Mouse (Mus musculus) embryonic fibroblast, embryonic 13.5 days (primary cell): ENCODE measurements around the gene Cyp2d26. TPM values are rescaled to one million over a fixed set of nuclear protein-coding genes. Genes with fewer than 3 reads are reported as not detected.

ENCODE experiments used
- H3K27ac ChIP-seq: 2 replicates; pipeline ENCODE4 v1.5.1; 2012; ENCODE audit warnings: low read length, control low read depth, inconsistent platforms; ENCODE audit not compliant: insufficient read depth
- H3K4me1 ChIP-seq: 2 replicates; pipeline ENCODE4 v1.6.1; 2011; ENCODE audit warnings: low read length; ENCODE audit not compliant: control insufficient read depth, insufficient read depth
- H3K4me3 ChIP-seq: 2 replicates; pipeline ENCODE4 v1.5.1; 2011; ENCODE audit warnings: mild to moderate bottlenecking, control low read depth, low read length; ENCODE audit not compliant: insufficient read depth
- CTCF ChIP-seq: IDR thresholded peaks from 2 replicates; pipeline ENCODE4 v1.5.1; 2011; ENCODE audit warnings: mild to moderate bottlenecking, control low read depth, low read length, moderate library complexity, borderline replicate concordance; ENCODE audit not compliant: insufficient read depth
- POLR2A ChIP-seq: IDR thresholded peaks from 2 replicates; pipeline ENCODE4 v1.6.1; 2011; ENCODE audit warnings: low read depth, mild to moderate bottlenecking, control low read depth, low read length, moderate library complexity
- polyA plus RNA-seq: library from polyadenylated mRNA; stranded (reverse); fragments of >200 nt; gene quantifications from 2 replicates; pipeline ENCODE4 v1.2.4, GENCODE M21; 2011; ENCODE audit warnings: low read depth; ENCODE audit not compliant: missing spikeins, insufficient read length

Gene Cyp2d26
- polyA plus RNA-seq, result not detected in 2 replicates

DNA sequence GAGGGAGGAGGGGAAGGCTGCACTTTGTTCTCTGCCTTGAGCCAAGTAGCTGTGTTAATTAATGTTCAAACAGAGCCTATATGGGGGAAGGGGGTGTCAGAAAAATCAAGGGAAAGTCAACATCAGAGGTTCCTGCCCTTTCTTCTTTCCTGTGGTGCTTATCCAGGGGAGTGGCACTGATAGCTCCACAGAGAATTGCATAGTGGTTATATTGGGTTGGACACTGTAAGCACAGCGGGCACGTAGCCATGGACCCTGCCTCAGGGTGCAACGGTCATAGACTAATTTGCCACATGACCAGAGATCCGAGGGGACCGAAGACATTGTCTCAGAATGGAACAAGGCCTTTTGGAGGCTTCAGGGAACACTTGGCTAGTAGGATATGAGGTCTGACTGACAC lies at the start of gene Cyp2d26:
Cyp2d26 (minus strand) TSS at position 18 of the 400 bp plus-strand sequence.
- H3K4me3 ChIP-seq, result no peak within 1 kb of the TSS
- no peak within 1 kb of the TSS for H3K27ac ChIP-seq
- no peaks in the 10 kb centered on the region for H3K4me1 ChIP-seq
- TF ChIP-seq CTCF, result no peak
- no peak for TF ChIP-seq POLR2A

DNA sequence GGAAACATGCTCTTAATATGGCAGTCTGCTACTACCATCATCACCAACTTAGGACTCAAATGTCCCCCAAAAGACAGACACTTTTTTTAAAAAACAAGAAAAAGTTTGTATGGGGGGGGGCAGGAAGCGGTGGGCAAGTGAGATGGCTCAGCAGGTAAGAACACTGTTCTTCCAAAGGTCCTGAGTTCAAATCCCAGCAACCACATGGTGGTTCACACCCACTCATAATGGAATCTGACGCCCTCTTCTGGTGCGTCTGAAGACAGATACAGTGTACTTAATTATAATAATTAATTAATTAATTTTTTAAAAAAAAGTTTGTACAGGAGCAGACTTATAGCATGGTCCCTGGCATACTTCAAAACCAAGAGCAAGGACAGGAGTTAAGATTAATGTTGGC lies 45.1 kb upstream of the Cyp2d26 start:
- no peaks in the 10 kb centered on the region for H3K4me1 ChIP-seq
- TF ChIP-seq POLR2A (no peak), CTCF (no peak)
- no peak overlapping the region for H3K27ac ChIP-seq
- no peak overlapping the region for H3K4me3 ChIP-seq

DNA sequence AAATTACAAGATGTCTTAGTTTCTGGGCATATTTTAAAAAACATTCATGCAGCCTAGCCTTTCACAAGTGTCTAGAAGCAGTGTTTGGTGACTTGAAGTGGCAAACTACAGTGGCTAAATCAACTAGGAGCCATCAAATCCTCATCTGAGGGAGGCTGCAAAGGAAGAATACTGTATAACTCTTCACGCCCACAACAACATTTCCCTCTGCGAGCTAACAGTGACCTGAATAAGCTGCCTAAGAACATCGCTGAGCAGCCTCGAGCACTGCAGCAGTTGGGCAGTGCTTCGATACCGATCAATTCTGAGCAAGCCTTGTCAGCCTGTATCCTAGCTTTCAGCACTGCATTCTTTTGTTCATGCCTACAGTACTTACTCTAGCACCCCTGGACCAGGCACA lies 35.8 kb upstream of the Cyp2d26 start:
- H3K4me3 ChIP-seq, result no peak overlapping the region
- TF ChIP-seq CTCF (no peak), POLR2A (no peak)
- H3K27ac ChIP-seq, result no peak overlapping the region
- H3K4me1 ChIP-seq, result no peaks in the 10 kb centered on the region

DNA sequence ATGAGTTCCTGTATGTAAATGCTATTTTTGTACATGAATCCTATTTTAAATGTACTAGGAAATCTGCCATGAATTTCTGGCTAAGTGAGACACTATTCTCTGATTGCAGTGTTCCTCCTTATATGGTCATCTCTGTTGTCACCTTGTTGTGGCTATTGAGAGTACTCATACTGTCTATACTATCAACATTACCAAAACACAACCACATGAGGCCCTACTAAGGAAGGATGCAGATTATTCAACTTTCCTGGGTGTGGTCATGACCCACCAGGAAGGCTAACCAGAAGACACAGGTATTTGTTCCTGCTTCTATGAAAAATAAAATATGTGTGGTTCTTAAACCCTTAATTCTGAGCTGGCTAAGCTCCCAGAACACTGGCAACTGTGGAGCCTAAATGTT lies 31.8 kb upstream of the Cyp2d26 start:
- H3K27ac ChIP-seq, result no peak overlapping the region
- H3K4me1 ChIP-seq, result no peaks in the 10 kb centered on the region
- TF ChIP-seq POLR2A (no peak), CTCF (no peak)
- H3K4me3 ChIP-seq, result no peak overlapping the region

DNA sequence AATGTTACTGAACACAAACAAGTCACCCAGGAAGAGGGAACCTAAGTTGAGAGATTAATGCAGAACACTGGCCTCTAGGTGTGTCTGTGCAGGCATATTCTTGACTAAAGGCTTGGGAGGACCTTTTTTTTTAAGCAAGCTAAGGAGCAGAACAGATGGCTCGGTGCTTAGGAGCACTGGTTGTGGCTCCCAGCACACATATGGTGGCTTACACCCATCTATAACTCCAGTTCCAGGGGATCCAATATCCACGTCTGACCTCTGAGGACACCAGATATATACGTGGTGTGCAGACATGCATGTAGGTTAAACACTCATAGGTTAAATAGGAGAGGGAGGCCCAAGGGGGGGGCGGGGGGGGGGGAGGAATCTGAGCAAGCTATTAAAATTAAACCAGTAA lies 28.3 kb upstream of the Cyp2d26 start:
- H3K4me1 ChIP-seq, result no peaks in the 10 kb centered on the region
- H3K4me3 ChIP-seq, result no peak overlapping the region
- TF ChIP-seq CTCF (no peak), POLR2A (no peak)
- no peak overlapping the region for H3K27ac ChIP-seq

DNA sequence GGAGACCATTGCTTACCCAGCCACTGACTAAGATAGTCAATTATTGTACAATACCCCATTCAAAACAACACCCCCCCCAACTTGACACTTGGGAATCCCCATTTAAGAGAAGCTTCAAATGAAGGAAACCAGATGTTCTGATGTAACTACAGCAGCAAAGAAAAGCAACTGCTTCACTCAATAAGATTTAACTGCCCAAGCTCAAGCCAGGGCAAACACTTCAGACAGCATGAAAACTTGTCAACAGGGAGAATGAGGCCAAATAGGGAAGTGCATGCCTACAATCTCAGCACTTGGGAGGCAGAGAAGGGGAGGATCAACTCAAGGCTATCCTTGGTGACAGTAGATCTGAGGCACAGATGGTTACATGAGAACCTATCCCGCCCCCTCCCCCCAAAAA lies 27.6 kb upstream of the Cyp2d26 start:
- TF ChIP-seq CTCF (no peak), POLR2A (no peak)
- no peak overlapping the region for H3K4me3 ChIP-seq

DNA sequence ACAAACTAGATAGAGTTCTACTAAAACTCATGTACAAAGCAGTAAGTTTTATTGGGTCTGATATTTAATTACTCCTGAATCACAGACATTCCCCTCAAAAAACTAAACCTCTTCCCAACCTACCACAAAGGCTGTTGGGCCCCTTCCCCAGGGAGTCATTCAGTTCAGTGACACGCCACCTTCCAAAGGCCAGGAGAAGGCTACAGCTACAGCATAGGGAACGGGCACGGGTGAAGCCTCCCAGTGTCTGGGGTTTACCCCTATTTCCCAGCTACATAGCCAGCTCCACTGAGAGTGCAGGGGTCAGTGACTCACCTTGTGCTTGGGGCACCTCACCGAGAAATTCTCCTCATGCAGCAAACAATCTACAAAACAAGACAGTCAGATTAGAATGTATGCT lies 21.2 kb upstream of the Cyp2d26 start:
- Histone ChIP-seq H3K27ac (no peak overlapping the region), H3K4me1 (no peaks in the 10 kb centered on the region), H3K4me3 (no peak overlapping the region)
- TF ChIP-seq CTCF (no peak), POLR2A (no peak)

More for the DNA sequence above, 27.6 kb upstream of the Cyp2d26 start:
- no peaks in the 10 kb centered on the region for H3K4me1 ChIP-seq
- H3K27ac ChIP-seq, result no peak overlapping the region

DNA sequence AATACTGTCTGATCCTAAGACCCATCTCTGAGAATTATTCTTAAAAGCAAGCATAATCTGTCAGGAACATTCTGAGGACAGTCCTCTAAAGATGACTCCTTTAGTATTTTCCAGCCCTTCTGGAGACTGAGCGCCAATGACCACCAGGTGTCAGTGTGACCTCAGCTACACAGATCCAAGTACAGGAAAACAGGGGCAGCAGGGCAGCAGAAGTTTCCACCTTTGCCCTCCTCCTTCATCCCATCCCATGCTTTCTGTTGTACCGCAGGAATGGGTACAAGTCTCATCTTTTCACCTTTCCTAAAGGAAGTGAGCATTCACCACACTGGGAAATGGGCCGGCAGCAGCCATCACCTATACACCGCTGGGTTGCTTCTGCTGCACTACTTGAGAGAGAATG lies 20.7 kb upstream of the Cyp2d26 start:
- TF ChIP-seq CTCF (peak; percentile 85), POLR2A (no peak)
- Histone ChIP-seq H3K4me1 (no peaks in the 10 kb centered on the region), H3K4me3 (no peak overlapping the region), H3K27ac (no peak overlapping the region)

DNA sequence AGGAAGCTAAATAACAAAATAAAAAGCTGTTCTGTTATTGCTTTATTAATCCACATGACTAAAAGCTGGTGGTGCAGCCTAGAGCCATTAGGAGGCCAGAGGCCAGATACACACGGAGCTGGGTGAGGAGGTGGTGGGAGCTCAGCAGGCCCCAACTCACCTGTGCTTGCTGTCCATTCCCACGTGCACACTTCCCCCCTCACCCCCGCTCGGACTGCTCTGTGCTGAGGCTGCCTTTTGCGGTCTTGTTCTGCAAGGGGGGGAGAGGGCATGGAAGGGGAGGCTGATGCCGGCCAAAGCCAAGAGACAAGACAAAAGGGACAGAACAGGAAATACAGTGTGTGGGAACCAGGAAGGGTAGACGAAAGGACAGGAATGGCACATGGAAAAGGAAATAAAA lies 20.2 kb upstream of the Cyp2d26 start:
- TF ChIP-seq POLR2A (no peak), CTCF (no peak)
- Histone ChIP-seq H3K4me3 (no peak overlapping the region), H3K27ac (no peak overlapping the region), H3K4me1 (no peaks in the 10 kb centered on the region)

DNA sequence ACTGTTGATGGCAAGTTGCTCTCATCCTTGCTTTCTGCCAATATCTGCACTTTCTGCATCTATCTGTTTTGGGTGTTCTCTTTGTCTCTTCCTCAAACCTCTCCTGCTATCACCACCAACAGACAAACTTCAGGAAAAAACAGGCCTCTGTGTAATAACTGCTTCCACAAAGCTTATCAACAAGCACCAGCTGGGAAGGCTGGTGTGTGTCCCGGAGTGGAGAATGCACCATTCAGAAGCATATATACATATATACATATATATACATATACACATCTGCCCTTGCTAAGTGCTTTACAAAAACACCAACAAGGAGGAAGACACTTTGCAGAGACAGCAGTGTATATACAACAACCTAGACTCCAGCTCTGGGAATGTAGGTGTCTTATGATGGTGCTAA lies 16.5 kb upstream of the Cyp2d26 start:
- H3K4me3 ChIP-seq, result no peak overlapping the region
- no peak overlapping the region for H3K27ac ChIP-seq
- H3K4me1 ChIP-seq, result no peaks in the 10 kb centered on the region
- TF ChIP-seq POLR2A (no peak), CTCF (no peak)

DNA sequence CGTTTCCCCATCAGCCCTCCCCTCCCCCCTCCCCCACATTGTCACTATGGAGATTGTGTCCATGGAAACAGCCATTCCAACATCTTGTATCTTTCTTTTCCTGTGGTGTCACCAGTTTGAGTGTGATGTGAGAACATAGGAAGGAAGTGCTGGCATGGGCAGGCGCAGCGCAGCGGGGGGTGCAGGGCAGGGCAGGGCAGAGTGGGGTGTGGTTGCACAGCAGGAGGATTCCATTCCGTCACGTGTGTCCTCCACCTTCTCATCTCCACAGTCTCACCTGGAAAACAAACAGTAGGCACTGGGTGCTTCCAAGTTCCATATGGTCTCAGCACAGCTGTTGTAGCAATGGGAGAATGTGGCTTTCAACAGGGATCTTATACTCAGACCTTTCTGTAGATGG lies 15.4 kb upstream of the Cyp2d26 start:
- no peak for TF ChIP-seq POLR2A
- TF ChIP-seq CTCF, result no peak

More for the DNA sequence above, 15.4 kb upstream of the Cyp2d26 start:
- no peak overlapping the region for H3K27ac ChIP-seq
- no peak overlapping the region for H3K4me3 ChIP-seq
- H3K4me1 ChIP-seq, result no peaks in the 10 kb centered on the region
